Mouse (Mus musculus) C2C12 (cell line): ENCODE results near the gene B4galt5.

Experiments used
- CEBPB ChIP-seq: IDR thresholded peaks from one replicate; pipeline ENCODE4 v1.6.1; 2011; ENCODE audit warnings: low read depth, mild to moderate bottlenecking, control low read depth, moderate library complexity
- CTCF ChIP-seq: IDR thresholded peaks from one replicate; pipeline ENCODE4 v1.5.1; 2011; ENCODE audit not compliant: control insufficient read depth, insufficient read depth, insufficient read length
- MYOD1 ChIP-seq: IDR thresholded peaks from one replicate; pipeline ENCODE4 v1.6.1; 2011; ENCODE audit warnings: low read depth; ENCODE audit not compliant: control insufficient read depth, insufficient read length
- USF1 ChIP-seq: IDR thresholded peaks from one replicate; pipeline ENCODE4 v1.6.1; 2011; ENCODE audit warnings: low read depth, mild to moderate bottlenecking, control low read depth, moderate library complexity

GRCm38 (mm10) chr2:167377697-167378096 lies 28.7 kb upstream of the B4galt5 start:
- TF ChIP-seq USF1 = no peak
- TF ChIP-seq CTCF = no peak
- no peak for TF ChIP-seq CEBPB
- no peak for TF ChIP-seq MYOD1
